Mouse (Mus musculus): ENCODE results near the gene Mpv17l. TPM values are rescaled to one million over a fixed set of nuclear protein-coding genes. Genes with fewer than 3 reads are reported as not detected.
"Not testable (repeated sequence)": the region's sequence is repeated elsewhere in the genome, so short reads cannot be mapped to it uniquely, and the experiment has no call there.

Gene Mpv17l
- polyA plus RNA-seq, 1 experiment from 2014 or later, result 12.5 TPM

DNA sequence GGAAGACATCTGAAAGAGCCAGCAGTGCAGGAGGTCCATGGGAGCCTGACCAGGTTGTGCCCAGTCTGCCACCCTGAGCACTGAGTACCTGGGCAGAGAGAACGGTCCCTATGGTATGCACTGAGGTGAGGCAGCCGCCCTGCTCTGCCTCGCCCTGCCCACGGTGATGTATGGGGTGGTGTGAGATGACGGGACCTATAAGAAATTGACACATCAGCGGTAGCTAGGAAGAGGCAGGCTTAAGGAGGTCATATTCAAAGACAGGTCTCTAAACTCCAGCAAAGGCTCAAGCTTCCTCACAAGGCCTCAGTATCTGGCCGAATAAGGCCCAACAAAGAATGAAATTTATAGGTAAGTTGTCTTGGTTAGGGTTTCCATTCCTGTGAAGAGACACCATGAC, 18.8 kb downstream of the Mpv17l start:
- Histone ChIP-seq H3K27ac (ENCODE audit: low read length) (no peak overlapping the region), H3K27me3 (ENCODE audit: control insufficient read depth, insufficient read depth, low read depth, low read length) (no peaks in the 10 kb centered on the region), H3K4me3 (ENCODE audit: low read length) (no peak overlapping the region), H3K36me3 (ENCODE audit: control insufficient read depth, insufficient read depth, low read length) (no peaks in the 10 kb centered on the region), H3K9ac (ENCODE audit: low read length) (no peak overlapping the region), H3K4me1 (replicated peaks; ENCODE audit: control insufficient read depth, insufficient read depth, low read length) (no peaks in the 10 kb centered on the region), H3K9me3 (ENCODE audit: control insufficient read depth, low read length) (no peaks in the 10 kb centered on the region), H3K4me2 (ENCODE audit: low read depth, low read length) (no peak overlapping the region)
- no peak for ATAC-seq (ENCODE audit: low read depth)
- 97% methylated on average over 7 of the region's 7 CpGs for WGBS

DNA sequence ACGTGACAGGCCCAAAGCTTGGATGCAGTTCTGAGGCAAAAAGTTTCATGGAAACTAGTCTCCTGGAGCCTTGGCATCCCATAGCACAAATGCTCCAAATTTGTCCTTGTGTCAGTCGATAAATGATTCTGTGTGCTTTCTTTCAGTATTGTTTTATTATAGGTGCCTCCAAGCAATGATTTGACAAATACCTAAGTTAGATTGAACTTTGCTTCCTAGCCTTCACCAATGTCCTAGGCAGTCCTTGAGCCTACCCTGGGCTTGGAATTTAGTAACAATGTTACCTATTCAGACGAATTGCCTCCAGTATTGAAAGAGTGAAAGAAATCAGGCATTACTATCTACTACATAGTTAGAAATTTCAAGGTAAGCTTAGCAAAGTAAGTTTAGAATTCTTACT, 19.5 kb downstream of the Mpv17l start:
- not testable (repeated sequence) for H3K27ac ChIP-seq (ENCODE audit: low read length); H3K27me3 ChIP-seq (ENCODE audit: control insufficient read depth, insufficient read depth, low read depth, low read length); H3K4me1 ChIP-seq (replicated peaks; ENCODE audit: control insufficient read depth, insufficient read depth, low read length); H3K4me3 ChIP-seq (ENCODE audit: low read length); ATAC-seq (ENCODE audit: low read depth); H3K9me3 ChIP-seq (ENCODE audit: control insufficient read depth, low read length); H3K36me3 ChIP-seq (ENCODE audit: control insufficient read depth, insufficient read depth, low read length); H3K4me2 ChIP-seq (ENCODE audit: low read depth, low read length); H3K9ac ChIP-seq (ENCODE audit: low read length)
- 91% methylated on average over 3 of the region's 3 CpGs for WGBS

DNA sequence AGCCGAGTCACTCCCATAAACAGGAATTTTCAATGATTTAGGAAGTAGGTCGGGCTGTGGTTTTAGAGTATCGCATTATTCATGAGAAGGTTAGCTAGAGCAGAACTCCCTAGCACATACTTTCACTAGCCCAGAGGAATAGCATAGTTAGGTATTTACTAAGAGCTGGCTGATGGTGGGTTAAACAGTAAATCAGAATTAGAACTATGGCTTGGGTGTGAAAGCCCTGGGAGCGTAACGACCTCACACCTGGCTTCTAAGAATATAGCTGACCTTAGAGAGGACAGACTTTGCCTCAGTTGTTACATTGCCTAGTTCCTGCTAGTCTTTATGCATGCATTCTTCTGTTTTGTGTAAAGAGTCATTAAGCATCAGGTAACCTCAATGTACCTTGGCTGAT, 20.0 kb downstream of the Mpv17l start:
- H3K4me3 ChIP-seq (ENCODE audit: low read length); H3K9ac ChIP-seq (ENCODE audit: low read length); H3K4me2 ChIP-seq (ENCODE audit: low read depth, low read length); ATAC-seq (ENCODE audit: low read depth); H3K4me1 ChIP-seq (replicated peaks; ENCODE audit: control insufficient read depth, insufficient read depth, low read length); H3K27me3 ChIP-seq (ENCODE audit: control insufficient read depth, insufficient read depth, low read depth, low read length); H3K36me3 ChIP-seq (ENCODE audit: control insufficient read depth, insufficient read depth, low read length); H3K27ac ChIP-seq (ENCODE audit: low read length); H3K9me3 ChIP-seq (ENCODE audit: control insufficient read depth, low read length): not testable (repeated sequence)
- 87% methylated on average over 5 of the region's 5 CpGs for WGBS

DNA sequence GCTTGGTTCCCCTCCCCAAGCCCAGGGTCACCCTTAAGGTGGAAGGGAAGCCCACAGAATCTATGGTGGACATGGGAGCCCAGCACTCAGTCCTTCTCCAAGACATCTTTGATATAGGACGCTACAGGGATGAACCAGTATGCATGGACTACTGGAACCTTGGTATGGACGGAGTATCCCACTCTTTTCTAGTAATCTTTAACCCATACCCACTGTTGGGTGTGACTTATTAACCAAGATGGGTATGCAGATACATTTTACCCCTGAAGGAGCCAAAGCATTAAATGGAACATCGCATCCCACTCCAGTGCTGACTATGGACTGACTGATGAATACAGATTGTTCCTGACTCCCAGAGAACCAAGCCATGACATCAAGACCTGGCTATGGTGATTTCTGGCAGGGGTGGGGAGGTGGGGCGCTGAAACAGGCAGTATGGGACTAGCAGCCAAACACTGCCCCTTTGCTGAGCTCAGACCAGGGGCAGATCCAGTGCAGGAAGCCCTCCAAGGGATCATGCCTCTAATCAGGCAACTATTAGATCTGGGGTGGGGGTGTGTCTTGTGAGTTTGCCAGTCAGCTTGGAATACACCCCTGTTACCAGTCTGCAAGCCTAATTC, 24.6 kb downstream of the Mpv17l start:
- 80% methylated on average over 4 of the region's 4 CpGs for WGBS
- ATAC-seq (ENCODE audit: low read depth), result no peak
- H3K4me2 ChIP-seq (ENCODE audit: low read depth, low read length), result no peak overlapping the region
- no peak overlapping the region for H3K27ac ChIP-seq (ENCODE audit: low read length)
- no peak overlapping the region for H3K9ac ChIP-seq (ENCODE audit: low read length)
- H3K4me3 ChIP-seq (ENCODE audit: low read length), result no peak overlapping the region
- H3K9me3 ChIP-seq (ENCODE audit: control insufficient read depth, low read length), result no peaks in the 10 kb centered on the region
- H3K4me1 ChIP-seq (replicated peaks; ENCODE audit: control insufficient read depth, insufficient read depth, low read length), result no peaks in the 10 kb centered on the region
- no peaks in the 10 kb centered on the region for H3K27me3 ChIP-seq (ENCODE audit: control insufficient read depth, insufficient read depth, low read depth, low read length)
- no peaks in the 10 kb centered on the region for H3K36me3 ChIP-seq (ENCODE audit: control insufficient read depth, insufficient read depth, low read length)

DNA sequence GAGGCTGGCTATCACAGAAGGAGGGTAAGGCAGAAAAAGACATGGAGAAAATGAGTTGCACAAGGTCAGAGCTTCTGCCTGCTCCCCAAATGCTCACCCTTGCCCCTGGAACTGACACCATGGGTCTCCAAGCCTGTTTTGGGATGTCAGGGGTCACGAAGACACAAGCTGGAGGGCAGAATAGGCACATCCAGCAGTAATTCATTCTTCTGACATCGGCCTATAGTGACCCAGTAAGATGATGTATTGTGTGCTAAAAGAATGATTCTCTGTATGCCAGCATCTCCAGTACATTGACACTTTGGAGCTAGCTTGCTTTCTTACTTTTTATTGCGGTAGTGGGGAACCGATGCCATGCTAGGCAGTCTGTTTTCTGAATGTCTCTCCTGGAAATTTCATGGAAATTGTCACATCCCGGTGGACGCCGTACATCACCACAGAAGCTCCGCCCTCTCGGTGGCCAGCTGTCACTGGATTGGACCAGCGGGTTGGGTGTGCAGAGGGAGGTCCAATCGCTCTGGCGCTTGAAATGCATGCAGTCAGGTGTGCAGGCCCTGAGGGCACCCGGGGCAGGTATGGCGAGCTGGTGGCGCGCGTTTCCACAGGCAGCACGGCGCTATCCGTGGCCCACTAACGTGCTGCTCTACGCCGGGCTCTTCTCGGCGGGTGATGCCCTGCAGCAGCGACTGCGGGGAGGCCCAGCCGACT, 37.3 kb downstream of the Mpv17l start:
- WGBS, result 4% methylated on average over 27 of the region's 28 CpGs
- Histone ChIP-seq H3K9me3 (ENCODE audit: control insufficient read depth, low read length) (no peaks in the 10 kb centered on the region), H3K4me3 (ENCODE audit: low read length) (peak overlapping the region; percentile 65), H3K27ac (ENCODE audit: low read length) (peak overlapping the region; percentile 55; the same call in 1 of the 2 replicates), H3K27me3 (ENCODE audit: control insufficient read depth, insufficient read depth, low read depth, low read length) (no peaks in the 10 kb centered on the region), H3K36me3 (ENCODE audit: control insufficient read depth, insufficient read depth, low read length) (no peaks in the 10 kb centered on the region), H3K9ac (ENCODE audit: low read length) (peak overlapping the region; percentile 74), H3K4me1 (replicated peaks; ENCODE audit: control insufficient read depth, insufficient read depth, low read length) (peaks cover 5% of the 10 kb centered on the region; the same call in 1 of the 2 replicates), H3K4me2 (ENCODE audit: low read depth, low read length) (peak overlapping the region; percentile 96)
- ATAC-seq (ENCODE audit: low read depth), result peak; percentile 94

DNA sequence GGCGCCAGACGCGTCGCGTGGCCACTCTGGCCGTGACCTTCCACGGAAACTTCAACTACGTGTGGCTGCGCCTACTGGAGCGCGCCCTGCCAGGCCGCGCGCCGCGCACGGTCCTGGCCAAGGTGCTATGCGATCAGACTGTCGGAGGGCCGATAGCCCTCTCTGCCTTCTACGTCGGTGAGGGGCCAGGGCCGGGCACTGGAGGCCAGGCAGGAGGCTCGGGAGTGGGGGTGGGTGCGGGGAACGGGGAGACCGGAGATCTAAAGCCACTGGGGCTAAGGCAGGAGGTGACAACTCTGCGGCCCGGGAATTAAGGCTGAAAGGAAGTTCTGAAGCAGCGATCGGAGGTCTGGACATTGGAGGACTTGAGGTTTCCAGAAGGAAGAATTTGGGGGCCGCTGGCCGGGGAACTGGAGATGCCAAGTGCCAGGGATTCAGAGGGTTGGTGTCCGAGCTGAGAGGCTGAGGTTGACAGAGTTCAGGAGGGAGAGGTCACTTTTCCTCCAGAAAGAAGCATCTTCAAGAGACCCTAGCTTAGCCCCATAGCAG, 38.0 kb downstream of the Mpv17l start:
- ATAC-seq (ENCODE audit: low read depth), result peak; percentile 82

DNA sequence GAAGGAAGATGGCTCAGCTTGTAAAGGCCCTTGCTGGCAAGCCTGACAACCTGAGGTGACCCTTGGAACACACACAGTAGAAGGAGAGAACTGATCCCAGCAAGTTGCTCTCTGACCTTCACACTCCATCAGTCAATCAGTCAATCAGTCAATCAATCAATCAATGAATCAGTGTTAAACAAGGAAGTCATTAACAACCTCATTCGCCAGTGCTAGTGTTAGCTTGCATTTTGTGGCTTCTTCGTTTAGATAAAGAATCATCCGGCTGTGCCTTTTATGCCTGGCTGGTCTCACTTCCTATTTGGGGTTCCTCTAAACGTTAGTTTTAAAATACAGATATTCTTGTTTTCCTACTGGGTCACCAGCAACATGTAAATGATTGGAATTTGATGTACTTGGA, 41.2 kb downstream of the Mpv17l start:
- H3K36me3 ChIP-seq (ENCODE audit: control insufficient read depth, insufficient read depth, low read length), result no peaks in the 10 kb centered on the region
- H3K9me3 ChIP-seq (ENCODE audit: control insufficient read depth, low read length), result no peaks in the 10 kb centered on the region
- 21% methylated on average over 4 of the region's 4 CpGs for WGBS
- no peak overlapping the region for H3K27ac ChIP-seq (ENCODE audit: low read length)
- H3K4me1 ChIP-seq (replicated peaks; ENCODE audit: control insufficient read depth, insufficient read depth, low read length), result peaks cover 9% of the 10 kb centered on the region; the same call in 1 of the 2 replicates
- no peak overlapping the region for H3K9ac ChIP-seq (ENCODE audit: low read length)
- no peak for ATAC-seq (ENCODE audit: low read depth)
- no peaks in the 10 kb centered on the region for H3K27me3 ChIP-seq (ENCODE audit: control insufficient read depth, insufficient read depth, low read depth, low read length)
- no peak overlapping the region for H3K4me2 ChIP-seq (ENCODE audit: low read depth, low read length)
- H3K4me3 ChIP-seq (ENCODE audit: low read length), result no peak overlapping the region

More for the DNA sequence above, 38.0 kb downstream of the Mpv17l start:
- 3% methylated on average over 27 of the region's 34 CpGs for WGBS
- H3K4me3 ChIP-seq (ENCODE audit: low read length), result peak overlapping the region; percentile 65
- H3K9me3 ChIP-seq (ENCODE audit: control insufficient read depth, low read length), result no peaks in the 10 kb centered on the region
- H3K9ac ChIP-seq (ENCODE audit: low read length), result peak overlapping the region; percentile 74
- no peaks in the 10 kb centered on the region for H3K27me3 ChIP-seq (ENCODE audit: control insufficient read depth, insufficient read depth, low read depth, low read length)
- peaks cover 7% of the 10 kb centered on the region; the same call in 1 of the 2 replicates for H3K4me1 ChIP-seq (replicated peaks; ENCODE audit: control insufficient read depth, insufficient read depth, low read length)
- H3K36me3 ChIP-seq (ENCODE audit: control insufficient read depth, insufficient read depth, low read length), result no peaks in the 10 kb centered on the region
- peak overlapping the region; percentile 96 for H3K4me2 ChIP-seq (ENCODE audit: low read depth, low read length)
- peak overlapping the region; percentile 55; the same call in 1 of the 2 replicates for H3K27ac ChIP-seq (ENCODE audit: low read length)

DNA sequence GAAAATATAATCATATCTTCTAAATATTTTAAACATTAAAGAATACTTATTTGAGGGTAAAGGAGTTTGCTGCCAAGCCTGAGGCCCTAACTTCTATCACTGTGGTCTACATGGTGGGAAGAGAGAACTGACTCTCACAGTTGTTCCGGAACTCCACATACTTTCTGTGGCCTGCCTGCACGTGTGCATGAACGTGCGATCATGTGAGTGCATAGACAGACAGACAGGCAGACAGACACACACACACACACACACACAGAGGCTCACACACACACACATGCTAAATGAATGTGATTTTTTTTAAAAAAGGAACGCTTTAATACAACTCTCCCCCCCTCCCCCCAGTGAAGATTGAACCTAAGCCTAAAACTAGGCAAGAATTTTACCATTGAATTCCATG, 41.8 kb downstream of the Mpv17l start:
- Histone ChIP-seq H3K27ac (ENCODE audit: low read length) (no peak overlapping the region; the same call in 1 of the 2 replicates), H3K4me2 (ENCODE audit: low read depth, low read length) (no peak overlapping the region), H3K36me3 (ENCODE audit: control insufficient read depth, insufficient read depth, low read length) (no peaks in the 10 kb centered on the region), H3K9me3 (ENCODE audit: control insufficient read depth, low read length) (no peaks in the 10 kb centered on the region), H3K4me1 (replicated peaks; ENCODE audit: control insufficient read depth, insufficient read depth, low read length) (peaks cover 9% of the 10 kb centered on the region; the same call in 1 of the 2 replicates), H3K4me3 (ENCODE audit: low read length) (no peak overlapping the region), H3K9ac (ENCODE audit: low read length) (no peak overlapping the region), H3K27me3 (ENCODE audit: control insufficient read depth, insufficient read depth, low read depth, low read length) (no peaks in the 10 kb centered on the region)
- ATAC-seq (ENCODE audit: low read depth), result no peak
- 76% methylated on average over 5 of the region's 5 CpGs for WGBS

DNA sequence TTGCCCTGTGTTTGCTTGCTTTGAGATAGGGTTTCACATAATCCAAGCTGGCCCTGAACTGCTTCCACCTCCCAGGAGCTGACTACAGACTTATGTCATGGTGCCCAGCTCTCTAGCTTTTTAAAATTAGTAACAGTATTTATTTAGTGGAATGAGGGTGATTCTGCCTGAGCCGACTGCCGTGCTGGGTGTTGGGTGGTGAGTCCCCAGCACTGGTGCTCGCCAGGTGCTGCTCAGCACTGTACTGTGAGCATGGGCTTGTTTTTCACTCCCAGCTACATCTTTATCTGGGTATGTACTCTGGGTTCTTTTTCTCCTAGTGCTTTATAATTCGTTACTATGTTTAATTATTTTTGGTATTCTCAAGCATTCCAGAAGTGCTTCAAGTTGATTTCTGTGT, 42.2 kb downstream of the Mpv17l start:
- WGBS, result 55% methylated on average over 4 of the region's 4 CpGs
- Histone ChIP-seq H3K27ac (ENCODE audit: low read length) (no peak overlapping the region), H3K27me3 (ENCODE audit: control insufficient read depth, insufficient read depth, low read depth, low read length) (no peaks in the 10 kb centered on the region), H3K9ac (ENCODE audit: low read length) (no peak overlapping the region), H3K36me3 (ENCODE audit: control insufficient read depth, insufficient read depth, low read length) (no peaks in the 10 kb centered on the region), H3K9me3 (ENCODE audit: control insufficient read depth, low read length) (no peaks in the 10 kb centered on the region), H3K4me3 (ENCODE audit: low read length) (no peak overlapping the region), H3K4me1 (replicated peaks; ENCODE audit: control insufficient read depth, insufficient read depth, low read length) (peaks cover 9% of the 10 kb centered on the region; the same call in 1 of the 2 replicates), H3K4me2 (ENCODE audit: low read depth, low read length) (no peak overlapping the region)
- ATAC-seq (ENCODE audit: low read depth), result no peak

Data from lung, embryonic 16.5 days (tissue).